Mouse (Mus musculus): Measurements from ENCODE around the gene Bbs4.

DNA sequence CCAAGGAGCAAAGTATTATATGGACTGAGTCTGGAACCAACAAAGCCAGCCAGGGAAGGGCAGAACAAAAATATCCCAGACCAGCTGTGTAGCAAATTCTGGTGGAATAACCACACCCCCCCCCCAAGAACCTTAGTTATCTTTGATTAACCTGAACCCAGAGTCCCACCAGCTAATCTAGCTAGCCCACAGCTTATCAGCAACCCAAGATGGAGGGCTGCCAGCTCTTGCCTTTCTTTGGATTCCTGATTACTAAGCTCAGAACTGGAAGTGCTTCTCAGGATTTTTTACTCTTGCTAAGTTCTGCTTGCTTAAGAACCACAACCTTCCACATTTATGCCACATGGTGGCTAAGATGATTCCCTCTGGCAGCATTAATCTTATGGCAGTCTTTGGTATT, 29.0 kb downstream of the Bbs4 start:
- no peak for TF ChIP-seq POLR2A (IDR thresholded peaks at IDR 0.05; ENCODE audit: control insufficient read depth, low read depth, low read length)
- no peak for TF ChIP-seq CTCF (IDR thresholded peaks at IDR 0.05; ENCODE audit: control insufficient read depth, insufficient read depth, insufficient replicate concordance, low read depth, low read length)
